Mouse (Mus musculus): Measurements from ENCODE around the gene Gm2a. TPM values are rescaled to one million over a fixed set of nuclear protein-coding genes. Genes with fewer than 3 reads are reported as not detected.

Gm2a gene
- total RNA-seq, 2 experiments from 2014 or later, result 30.7 to 32.3 TPM

Other genes starting within 250 kb of the Gm2a start
- gene Lyrm7, start 237.2 kb upstream of the Gm2a start, total RNA-seq (2021), result 10 to 100 TPM; 29.5 to 35.5 TPM
- gene Hint1, start 231.7 kb upstream of the Gm2a start, total RNA-seq (2021), result 100 to 1,000 TPM; 265 to 272 TPM
- 1 to 10 TPM; 4.7 to 5.8 TPM for gene Gpx3, start 195.7 kb upstream of the Gm2a start, total RNA-seq (2021)
- 10 to 100 TPM; 35.2 to 39.0 TPM for gene Tnip1, start 135.2 kb upstream of the Gm2a start, total RNA-seq (2021)
- 10 to 100 TPM; 89.8 to 97.0 TPM for gene Anxa6, start 64.7 kb upstream of the Gm2a start, total RNA-seq (2021)
- under 1 TPM in 1 of 2 experiments, not detected in 1; 0.54 TPM for gene Ccdc69, start 20.0 kb upstream of the Gm2a start, total RNA-seq (2021)
- gene Slc36a3, start 53.6 kb downstream of the Gm2a start, total RNA-seq (2021), result not detected
- under 1 TPM in 1 of 2 experiments, not detected in 1; 0.23 TPM for gene Slc36a2, start 87.0 kb downstream of the Gm2a start, total RNA-seq (2021)
- gene Slc36a1, start 106.2 kb downstream of the Gm2a start, total RNA-seq (2021), result 10 to 100 TPM; 57.9 to 68.4 TPM
- under 1 TPM; 0.25 to 0.27 TPM for gene Fat2, start 238.4 kb downstream of the Gm2a start, total RNA-seq (2021)

All from layer of hippocampus, adult 18-20 months (tissue).